Mouse (Mus musculus): Measurements from ENCODE around the gene A930033H14Rik. TPM values are rescaled to one million over a fixed set of nuclear protein-coding genes. Genes with fewer than 3 reads are reported as not detected.
A peak's percentile ranks its signal among the peaks of the same experiment; 100 is the strongest.

The A930033H14Rik gene
- total RNA-seq (2021), result 1 to 10 TPM; 3.8 to 4.7 TPM
- long read RNA-seq, experiment 1, partial matches to known transcripts, result 0 of 3 reads
- long read RNA-seq, experiment 1, other reads (novel, unspliced or antisense), result 0 of 3 reads
- long read RNA-seq, experiment 2, partial matches to known transcripts, result 0 of 2 reads
- long read RNA-seq, experiment 2, other reads (novel, unspliced or antisense), result 1 of 2 reads

GRCm38 (mm10) chr10:69212542-69213440, at the start of gene A930033H14Rik:
Gene A930033H14Rik, minus strand, starts transcription at chr10:69213098.
- DNase-seq (ENCODE audit: low spot score in 2 of 2), result peak; percentile 69 to 80

- no peak for DNase-seq (ENCODE audit: low spot score in 2 of 2)
Measured at GRCm38 (mm10) chr10:69259929-69260328, 47.0 kb upstream of the A930033H14Rik start.

- no peak for DNase-seq (ENCODE audit: low spot score in 2 of 2)
Measured at GRCm38 (mm10) chr10:69259161-69259560, 46.3 kb upstream of the A930033H14Rik start.

GRCm38 (mm10) chr10:69258588-69258987, 45.7 kb upstream of the A930033H14Rik start:
- DNase-seq (ENCODE audit: low spot score in 2 of 2), result no peak

- no peak for DNase-seq (ENCODE audit: low spot score in 2 of 2)
Measured at GRCm38 (mm10) chr10:69257592-69258133, 44.8 kb upstream of the A930033H14Rik start.

GRCm38 (mm10) chr10:69255594-69255993, 42.7 kb upstream of the A930033H14Rik start:
- DNase-seq (ENCODE audit: low spot score in 2 of 2), result no peak

- peak in 1 of 2 experiments; percentile 28 for DNase-seq (ENCODE audit: low spot score in 2 of 2)
Measured at GRCm38 (mm10) chr10:69254390-69254847, 41.5 kb upstream of the A930033H14Rik start.

GRCm38 (mm10) chr10:69253686-69254080, 40.8 kb upstream of the A930033H14Rik start:
- no peak for DNase-seq (ENCODE audit: low spot score in 2 of 2)

GRCm38 (mm10) chr10:69253075-69253685, 40.3 kb upstream of the A930033H14Rik start:
- DNase-seq (ENCODE audit: low spot score in 2 of 2), result no peak

- DNase-seq (ENCODE audit: low spot score in 2 of 2), result no peak
Measured at GRCm38 (mm10) chr10:69252112-69253074, 39.5 kb upstream of the A930033H14Rik start.

GRCm38 (mm10) chr10:69251254-69251653, 38.4 kb upstream of the A930033H14Rik start:
- no peak for DNase-seq (ENCODE audit: low spot score in 2 of 2)

- no peak for DNase-seq (ENCODE audit: low spot score in 2 of 2)
Measured at GRCm38 (mm10) chr10:69248261-69249160, 35.6 kb upstream of the A930033H14Rik start.

GRCm38 (mm10) chr10:69247311-69248033, 34.6 kb upstream of the A930033H14Rik start:
- no peak for DNase-seq (ENCODE audit: low spot score in 2 of 2)

GRCm38 (mm10) chr10:69246762-69247161, 33.9 kb upstream of the A930033H14Rik start:
- DNase-seq (ENCODE audit: low spot score in 2 of 2), result no peak

- DNase-seq (ENCODE audit: low spot score in 2 of 2), result no peak
Measured at GRCm38 (mm10) chr10:69245906-69246668, 33.2 kb upstream of the A930033H14Rik start.

- no peak for DNase-seq (ENCODE audit: low spot score in 2 of 2)
Measured at GRCm38 (mm10) chr10:69245151-69245550, 32.3 kb upstream of the A930033H14Rik start.

- no peak for DNase-seq (ENCODE audit: low spot score in 2 of 2)
Measured at GRCm38 (mm10) chr10:69240530-69240929, 27.6 kb upstream of the A930033H14Rik start.

GRCm38 (mm10) chr10:69238311-69238710, 25.4 kb upstream of the A930033H14Rik start:
- DNase-seq (ENCODE audit: low spot score in 2 of 2), result no peak

Measured in layer of hippocampus, postnatal 14 days (tissue).